Mouse (Mus musculus) kidney, adult 9 months (tissue): ENCODE data around the gene Aldh18a1.
"Not testable (repeated sequence)": the region's sequence is repeated elsewhere in the genome, so short reads cannot be mapped to it uniquely, and the experiment has no call there.

Experiments used
- DNase-seq: peaks from one replicate; pipeline ENCODE4 v3.0.0; 2022

Gene Aldh18a1

GRCm38 (mm10) chr19:40581662-40582061, 6.6 kb downstream of the Aldh18a1 start:
- DNase-seq: no peak

- DNase-seq: no peak
These were observed 7.4 kb downstream of the Aldh18a1 start for GRCm38 (mm10) chr19:40580902-40581301.

- DNase-seq: no peak
These were observed 12.8 kb downstream of the Aldh18a1 start for GRCm38 (mm10) chr19:40575438-40575837.

DNA sequence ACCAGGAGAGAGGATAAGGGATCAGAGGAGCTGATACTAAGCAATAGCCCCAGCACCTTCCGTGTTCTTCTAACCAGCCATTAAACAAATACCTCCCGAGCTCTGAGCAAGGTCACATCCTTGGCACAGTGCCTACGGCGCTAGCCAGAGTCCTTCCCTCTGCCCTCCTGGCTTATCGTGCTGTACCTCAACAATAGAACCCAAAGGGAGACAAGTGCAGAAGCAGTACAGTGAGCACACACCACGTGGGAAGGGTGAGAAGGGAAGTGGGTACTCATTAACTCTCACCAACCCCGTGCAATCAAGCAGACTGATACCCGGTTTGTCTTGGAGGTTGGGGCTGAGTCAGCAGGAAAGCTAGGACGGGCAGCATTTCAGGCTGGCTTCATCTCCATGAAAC, 17.5 kb downstream of the Aldh18a1 start:
- peak; percentile 79 for DNase-seq

DNA sequence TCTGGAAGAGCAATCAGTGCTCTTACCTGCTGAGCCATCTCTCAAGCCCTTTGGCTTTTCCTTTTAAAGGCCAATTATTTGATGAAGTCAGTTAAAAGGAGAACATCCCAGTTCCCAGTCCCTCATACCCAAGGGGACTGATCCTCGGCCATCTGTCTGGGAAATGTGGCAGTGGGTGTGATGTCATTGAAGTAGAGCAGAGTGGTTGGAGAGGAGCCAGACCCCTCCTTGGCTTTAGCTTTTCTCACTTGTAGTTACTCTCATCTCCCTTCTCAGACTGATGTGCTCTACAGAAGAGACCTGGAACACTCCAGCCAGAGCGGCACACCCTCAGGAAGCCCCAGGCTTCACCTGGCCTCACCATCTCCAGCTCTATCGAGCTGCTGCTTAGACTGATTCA, 20.6 kb downstream of the Aldh18a1 start:
- no peak for DNase-seq

GRCm38 (mm10) chr19:40563880-40564645, 24.2 kb downstream of the Aldh18a1 start:
- DNase-seq: no peak

- DNase-seq: not testable (repeated sequence)
These were observed 26.7 kb downstream of the Aldh18a1 start for GRCm38 (mm10) chr19:40561521-40561920.

- no peak for DNase-seq
These were observed 32.2 kb downstream of the Aldh18a1 start for GRCm38 (mm10) chr19:40556029-40556428.

DNA sequence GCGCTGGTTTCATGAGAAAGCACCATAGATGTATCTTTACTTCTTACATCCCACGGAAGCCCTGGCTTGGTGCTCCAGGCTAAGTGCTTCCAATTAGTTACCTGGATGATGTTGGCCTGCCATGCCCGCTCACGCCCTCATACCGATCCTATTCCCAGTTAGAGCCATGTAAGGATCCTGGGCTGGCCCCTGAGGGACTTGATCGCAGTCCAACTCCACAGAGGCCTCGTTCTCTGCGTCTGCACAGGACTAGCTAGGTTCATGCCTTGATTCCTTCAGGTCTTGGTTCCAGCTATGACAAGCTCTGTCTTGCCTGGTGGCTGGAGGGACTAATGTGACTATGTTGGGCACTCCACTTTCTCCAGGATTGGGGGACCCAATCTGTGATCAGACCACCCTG, 33.1 kb downstream of the Aldh18a1 start:
- DNase-seq: no peak

DNA sequence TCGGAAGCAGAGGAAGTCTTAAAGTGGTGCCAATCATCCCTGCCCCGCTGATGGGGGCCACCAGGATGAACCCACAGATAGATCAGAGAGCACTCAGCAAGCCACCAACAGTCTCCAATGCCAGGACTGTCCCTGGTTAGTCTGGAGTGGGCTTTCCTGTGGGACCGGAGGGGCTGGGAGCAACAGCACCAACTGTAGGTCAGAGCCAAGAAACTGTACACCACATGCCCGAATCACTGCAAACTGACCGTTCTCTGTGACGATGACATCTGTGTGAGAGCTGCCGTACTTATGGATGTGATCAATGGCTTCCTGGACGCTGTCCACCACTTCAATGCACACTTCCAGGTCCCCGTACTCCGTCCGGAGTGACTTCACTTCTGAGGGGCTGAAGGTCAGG, 33.9 kb downstream of the Aldh18a1 start:
- DNase-seq: no peak

DNA sequence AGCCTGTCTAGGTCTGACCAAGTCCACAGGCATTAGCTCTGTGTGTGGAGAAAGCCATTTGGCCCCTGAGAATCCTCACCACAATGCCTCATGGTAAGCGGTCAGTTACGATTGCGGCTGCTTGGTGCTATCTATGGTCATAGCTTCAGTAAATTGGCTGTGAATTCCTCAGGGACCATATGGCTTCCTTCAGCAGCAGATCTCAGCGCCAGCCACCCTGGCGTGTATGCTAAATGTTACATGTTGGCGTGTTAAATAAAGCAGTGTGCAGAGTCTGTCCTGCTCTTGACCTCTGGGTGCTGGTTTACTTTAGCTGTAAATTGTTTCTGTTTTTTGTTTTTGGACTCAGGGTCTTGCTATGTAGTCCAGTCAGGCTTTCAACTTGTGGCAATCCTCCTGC, 34.4 kb downstream of the Aldh18a1 start:
- no peak for DNase-seq

DNA sequence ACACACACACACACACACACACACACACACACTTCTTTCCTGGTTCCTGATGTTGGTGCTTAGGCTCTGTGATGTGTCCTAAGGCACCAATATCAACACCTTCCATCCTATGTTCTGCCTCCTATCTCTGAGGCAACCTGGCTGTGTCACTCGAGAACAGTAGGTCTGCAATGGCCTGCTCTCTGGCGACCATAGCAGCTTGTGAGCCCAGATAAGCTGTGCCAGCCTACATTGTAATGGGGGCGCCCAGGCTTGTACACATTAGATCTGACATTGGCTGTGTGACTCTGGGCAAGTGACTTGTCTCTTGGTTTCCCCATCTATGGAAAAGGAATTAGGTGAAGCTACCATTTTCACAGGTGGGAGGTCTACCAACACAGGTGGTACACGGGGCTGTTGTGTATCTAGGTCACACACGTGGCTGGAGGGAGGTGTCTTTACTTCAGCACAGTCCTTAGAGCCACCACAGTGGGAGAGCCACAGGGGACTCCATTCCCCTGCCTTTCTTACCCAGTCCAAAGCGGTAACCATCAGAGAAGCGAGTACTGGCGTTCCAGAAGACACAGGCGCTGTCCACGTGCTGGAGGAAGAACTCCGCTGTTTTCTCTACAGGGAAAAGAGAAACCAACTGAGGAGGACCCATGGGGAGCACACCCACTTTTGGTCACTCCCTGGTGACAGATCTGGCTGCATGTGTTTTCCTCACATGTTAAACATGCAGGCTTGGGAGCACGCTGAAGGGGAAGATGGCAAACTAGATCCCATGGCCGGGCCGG, 35.1 kb downstream of the Aldh18a1 start:
- no peak for DNase-seq

DNA sequence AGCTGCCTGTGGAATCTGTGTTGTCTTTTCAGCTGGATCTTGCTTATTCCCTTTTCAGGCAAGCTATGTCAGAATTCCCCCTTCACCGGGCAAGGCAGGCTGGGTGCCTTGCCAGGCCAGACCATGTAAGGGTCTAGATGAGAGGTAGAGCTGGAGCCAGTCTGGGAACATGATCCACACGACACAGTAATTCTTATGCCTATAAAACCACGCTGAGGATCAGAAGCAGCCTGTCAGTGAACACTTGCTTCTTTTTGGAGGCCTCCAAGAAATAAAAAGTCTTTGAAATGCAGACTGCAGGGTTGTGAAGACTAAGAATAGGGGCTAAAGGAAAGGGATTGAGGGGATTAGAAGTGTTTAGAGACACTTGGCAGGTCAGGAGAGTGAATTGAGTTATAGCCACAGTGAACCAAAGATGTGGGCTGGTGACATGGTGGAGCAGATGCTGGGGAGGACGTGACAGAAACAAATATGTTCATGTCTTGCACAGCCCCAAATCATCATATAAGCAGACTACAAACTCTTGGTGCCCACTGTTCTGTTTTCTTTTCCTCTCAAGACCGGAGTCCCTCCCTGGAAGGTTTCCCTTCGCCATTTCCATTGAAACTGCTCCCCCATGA, 38.6 kb downstream of the Aldh18a1 start:
- DNase-seq: no peak

DNA sequence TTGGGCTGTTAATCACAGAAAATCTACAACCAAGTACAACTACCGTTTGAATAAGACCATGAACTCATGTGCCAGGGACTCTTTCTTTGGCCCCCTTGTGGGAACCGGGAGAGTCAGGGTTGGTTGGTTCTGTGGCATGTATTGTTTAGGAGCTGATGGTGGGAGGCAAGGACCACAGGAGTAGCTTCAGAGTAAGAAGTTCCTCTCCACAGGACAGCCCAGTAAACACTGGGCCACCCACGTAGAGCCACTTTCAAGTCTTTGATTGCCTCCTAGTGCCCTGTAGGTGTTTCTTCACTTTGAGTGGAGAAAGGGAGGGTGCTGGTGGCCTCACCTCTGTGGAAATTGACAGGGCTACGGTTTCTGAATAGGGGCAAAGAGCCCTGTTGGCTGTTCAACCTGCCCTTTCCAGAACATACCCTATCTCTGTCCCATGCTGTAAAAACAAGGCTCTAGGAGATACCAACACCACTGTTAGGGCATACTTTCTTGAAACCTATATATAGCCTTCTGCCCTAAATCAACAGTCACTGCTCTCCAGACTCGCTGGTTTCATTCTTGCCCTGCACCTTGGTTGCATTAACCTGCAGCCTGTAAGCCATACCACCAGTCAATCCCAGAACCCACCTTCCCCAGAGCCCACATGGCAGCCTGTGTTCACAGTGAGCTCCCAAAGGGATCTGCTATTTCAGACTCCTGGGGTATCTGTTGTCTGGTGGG, 39.3 kb downstream of the Aldh18a1 start:
- no peak for DNase-seq

- DNase-seq: no peak
These were observed 39.9 kb downstream of the Aldh18a1 start for GRCm38 (mm10) chr19:40548386-40548785.

GRCm38 (mm10) chr19:40544856-40545255, 43.4 kb downstream of the Aldh18a1 start:
- peak; percentile 67 for DNase-seq

GRCm38 (mm10) chr19:40542776-40543175, 45.5 kb downstream of the Aldh18a1 start:
- no peak for DNase-seq

GRCm38 (mm10) chr19:40536526-40536925, 51.7 kb downstream of the Aldh18a1 start:
- no peak for DNase-seq

DNA sequence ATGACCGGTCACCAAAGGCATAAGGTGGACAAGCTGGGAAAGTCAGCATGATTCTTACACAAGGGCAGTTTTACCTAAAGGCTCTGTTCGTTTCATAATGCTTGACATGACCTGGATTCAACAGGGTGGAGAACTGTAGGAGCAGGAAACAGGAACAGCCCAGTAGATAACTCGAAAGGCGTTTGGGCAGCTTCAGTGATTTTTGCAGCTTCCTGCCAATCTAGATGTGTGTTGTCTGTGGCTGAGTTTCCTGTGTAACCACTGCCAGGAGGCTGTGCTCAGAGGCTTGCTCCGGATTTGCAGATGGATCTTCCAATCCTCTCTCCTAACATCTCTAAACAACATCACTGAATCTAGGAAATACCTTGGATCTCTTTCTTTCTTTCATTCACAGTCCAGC, 55.7 kb downstream of the Aldh18a1 start:
- DNase-seq: no peak

- DNase-seq: no peak
These were observed 57.9 kb downstream of the Aldh18a1 start for GRCm38 (mm10) chr19:40530323-40530722.

GRCm38 (mm10) chr19:40528254-40528653, 60.0 kb downstream of the Aldh18a1 start:
- DNase-seq: no peak

- no peak for DNase-seq
These were observed 61.8 kb downstream of the Aldh18a1 start for GRCm38 (mm10) chr19:40526367-40527014.
